ENCODE assay signal across 9 mouse cellular contexts in the genomic region with DNA sequence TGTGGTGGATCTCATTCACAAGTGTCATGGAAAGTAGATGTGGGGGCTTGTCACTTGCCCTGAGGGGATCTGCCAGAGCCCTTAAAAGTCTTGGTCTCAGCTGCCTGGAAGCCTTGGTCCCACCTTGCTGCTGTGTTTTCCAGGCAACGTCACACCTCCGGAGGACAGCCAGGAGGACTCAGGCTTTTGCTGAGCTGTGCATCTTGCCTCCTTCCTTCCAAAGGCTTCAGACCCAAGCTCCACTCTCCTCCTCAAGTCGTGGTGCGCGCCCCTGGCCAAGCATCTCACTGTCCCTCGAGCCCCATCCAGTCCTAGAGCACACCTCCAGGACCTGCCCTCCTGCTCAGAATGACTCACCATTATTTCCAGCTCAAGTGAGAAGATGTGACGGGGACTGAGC. TPM values are rescaled to one million over a fixed set of nuclear protein-coding genes. Genes with fewer than 3 reads are reported as not detected.
A peak's percentile ranks its signal among the peaks of the same experiment; 100 is the strongest.
DNase-seq lines count a peak whose midpoint lies in the region; ATAC-seq and TF ChIP-seq lines count a peak whose summit lies in the region.
"Had no signal": no experiment of that assay in that cellular context is flagged by ENCODE, and none has a peak within 500 bp of the region (broad histone marks: within the 10 kb centered on the region; RNA-seq: fewer than 3 reads in every experiment).

No protein-coding gene starts in this region.

- peak overlapping the region; percentile 89 for H3K4me2 ChIP-seq in midbrain, embryonic 15.5 days

- intact Hi-C loops in left cerebral cortex, adult 2 months (cut with DNase I), result loop anchor here (2.0 to 10.0 kb wide), 2 partner anchors 46 to 362 kb away; no protein-coding TSS in a partner anchor

- H3K9me3 ChIP-seq in hindbrain, embryonic 10.5 days, result no peaks in the 10 kb centered on the region
- H3K9me3 ChIP-seq in midbrain, embryonic 15.5 days, result no peaks in the 10 kb centered on the region

- no peak for TF ChIP-seq CTCF in left cerebral cortex, adult 2 months (IDR thresholded peaks at IDR 0.05)

- WGBS in hindbrain, embryonic 10.5 days, result 70% methylated on average over 7 of the region's 7 CpGs
- WGBS in midbrain, embryonic 15.5 days, result 80% methylated on average over 7 of the region's 7 CpGs

- ATAC-seq in midbrain, embryonic 15.5 days (replicated peaks), result no peak

- peaks cover 54% of the 10 kb centered on the region for H3K27me3 ChIP-seq in hindbrain, embryonic 10.5 days (ENCODE audit: insufficient read depth, poor library complexity, severe bottlenecking)
- H3K27me3 ChIP-seq in midbrain, embryonic 15.5 days (replicated peaks), result 0 out of 2 replicates have a peak, but pooled peaks cover 3% of the 10 kb centered on the region

- DNase-seq in left cerebral cortex, adult 2 months (ENCODE audit: extremely low spot score in 1 of 2, low spot score in 2 of 2), result no peak
- DNase-seq in left cerebral cortex, adult 8-10 months (ENCODE audit: low spot score in 2 of 2), result no peak
- peak; percentile 69 to 70 for DNase-seq in cerebellum, postnatal 25 days
- DNase-seq in hindbrain, embryonic 10.5 days (ENCODE audit: low spot score), result no peak
- no peak for DNase-seq in ovary, postnatal 14 days (ENCODE audit: low spot score)
- DNase-seq in right cerebral cortex, postnatal 10 days (ENCODE audit: low spot score in 2 of 2), result no peak
- no peak for DNase-seq in kidney, adult 8-10 months
- DNase-seq: lung, adult 2 months had no signal

- peak overlapping the region; percentile 99 for H3K27ac ChIP-seq in left cerebral cortex, adult 2 months
- no peak overlapping the region for H3K27ac ChIP-seq in hindbrain, embryonic 10.5 days
- H3K27ac ChIP-seq in midbrain, embryonic 15.5 days, result peak overlapping the region; percentile 87; the same call in 1 of the 2 replicates

- peak overlapping the region; percentile 87 for H3K9ac ChIP-seq in midbrain, embryonic 15.5 days

- peaks cover 25% of the 10 kb centered on the region for H3K4me1 ChIP-seq in hindbrain, embryonic 10.5 days (replicated peaks)
- H3K4me1 ChIP-seq in midbrain, embryonic 15.5 days, result peaks cover 35% of the 10 kb centered on the region

- peak overlapping the region; percentile 87 for H3K4me3 ChIP-seq in left cerebral cortex, adult 2 months
- peak overlapping the region; percentile 61; the same call in 1 of the 2 replicates for H3K4me3 ChIP-seq in hindbrain, embryonic 10.5 days
- H3K4me3 ChIP-seq in midbrain, embryonic 15.5 days, result peak overlapping the region; percentile 86

- no peaks in the 10 kb centered on the region for H3K36me3 ChIP-seq in hindbrain, embryonic 10.5 days
- H3K36me3 ChIP-seq in midbrain, embryonic 15.5 days (replicated peaks), result no peaks in the 10 kb centered on the region

RNA-seq across cellular contexts. Expression of a gene that starts 2.1 kb away (rescaled TPM):
- 100 to 1,000 TPM; 156 to 162 TPM for total RNA-seq in left cerebral cortex, adult 2 months (2021)
- 100 to 1,000 TPM; 121 to 161 (median 143) TPM for total RNA-seq in left cerebral cortex, adult 8-10 months (2022)
- 0.07 and 0.09 TPM in 2 replicates for polyA plus RNA-seq in hindbrain, embryonic 10.5 days (2016; fragmentation: Nextera tagmentation; extraction: Ambion mirVana)
- polyA plus RNA-seq in midbrain, embryonic 15.5 days (2015; fragmentation: Nextera tagmentation; extraction: Ambion mirVana), result 1.7 and 1.9 TPM in 2 replicates

Comparison
In these comparisons a context has a peak if more than half of its experiments do, and no peak if none do; other contexts are left out.
1. DNase-seq: peak in cerebellum, postnatal 25 days (2 of 2); none in left cerebral cortex, adult 2 months (0 of 2), left cerebral cortex, adult 8-10 months (0 of 2), hindbrain, embryonic 10.5 days (single experiment), ovary, postnatal 14 days (single experiment), right cerebral cortex, postnatal 10 days (0 of 2) and kidney, adult 8-10 months (0 of 2).
2. Peak in every context shown above with its lines, with median percentiles within 50 percentile points of each other: H3K4me3 ChIP-seq.